Mouse (Mus musculus) left cerebral cortex, adult 2 months (tissue): ENCODE results near the gene Pfkfb2. TPM values are rescaled to one million over a fixed set of nuclear protein-coding genes. Genes with fewer than 3 reads are reported as not detected.

Experiments used
- DNase-seq, 2 experiments: peaks; one replicate each; pipeline ENCODE4 v3.0.0; 2021 to 2022; ENCODE audit warnings: low spot score in 2 of 2, mixed read lengths in 1 of 2; ENCODE audit errors: extremely low spot score in 1 of 2
- H3K27ac ChIP-seq: fragments of 200-600 bp; 2 replicates; pipeline ENCODE4 v1.8.1; 2022
- H3K4me3 ChIP-seq: fragments of 200-600 bp; 2 replicates; pipeline ENCODE4 v1.8.1; 2022
- CTCF ChIP-seq: fragments of 200-600 bp; IDR thresholded peaks from 2 replicates; pipeline ENCODE4 v1.8.1; 2022; ENCODE audit warnings: antibody characterized with exemption, mild to moderate bottlenecking, moderate library complexity
- intact Hi-C: fragments of 180-260 bp; cut with DNase I; formaldehyde crosslinking; loops from one replicate; pipeline ENCODE4 v1.15.1; 2025
- total RNA-seq, 2 experiments: library from RNA; stranded (reverse); gene quantifications; 2 replicates each; pipeline ENCODE4 v1.2.3; 2021

Pfkfb2 gene
- total RNA-seq, 2 experiments from 2014 or later, result 43.3 to 45.7 TPM

DNA sequence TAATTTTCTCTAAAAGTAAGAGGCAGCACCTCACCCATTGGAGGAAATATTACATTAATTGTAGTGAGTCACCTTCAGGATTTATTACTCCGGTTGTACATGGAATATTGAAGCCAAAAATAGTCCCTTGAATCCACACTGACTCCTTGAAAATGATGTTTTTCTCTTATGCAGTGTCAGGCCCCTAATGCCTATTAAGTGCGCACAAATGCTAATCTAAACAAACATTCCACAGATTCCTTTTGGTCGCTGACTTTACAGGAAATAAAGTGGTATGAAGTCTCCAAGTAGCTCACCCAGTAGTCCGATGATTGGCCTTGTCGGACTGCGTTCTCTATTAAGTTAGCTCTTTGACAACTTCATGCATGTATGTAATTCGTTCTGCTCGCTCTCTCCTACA lies 5.8 kb upstream of the Pfkfb2 start:
- intact Hi-C loops, result no loop called here
- no peak for TF ChIP-seq CTCF
- DNase-seq, result no peak
- no peak overlapping the region for H3K4me3 ChIP-seq
- no peak overlapping the region for H3K27ac ChIP-seq

DNA sequence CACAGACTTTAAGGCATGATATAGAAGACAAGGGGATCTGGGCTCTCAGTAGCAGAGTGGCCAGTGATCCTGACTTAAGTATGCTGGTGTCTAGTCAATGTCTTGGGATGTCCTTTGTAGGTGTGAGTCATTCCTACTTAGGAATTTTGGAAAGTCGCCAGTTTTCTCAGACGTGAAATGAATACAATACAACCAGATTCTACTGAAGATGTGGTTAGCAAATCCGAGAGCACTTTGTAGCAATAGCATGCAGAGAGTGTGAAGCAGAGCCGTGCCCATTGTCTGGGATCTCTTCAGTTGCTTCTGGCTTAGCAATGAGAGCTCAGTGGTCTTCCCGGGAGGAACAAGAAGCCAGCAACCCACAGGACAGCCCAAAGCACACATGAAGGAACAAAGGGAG lies 5.4 kb upstream of the Pfkfb2 start:
- Histone ChIP-seq H3K27ac (no peak overlapping the region), H3K4me3 (no peak overlapping the region)
- peak in 1 of 2 experiments; percentile 3 for DNase-seq
- TF ChIP-seq CTCF, result no peak
- intact Hi-C loops, result no loop called here

GRCm38 (mm10) chr1:130733671-130734070 lies 4.6 kb upstream of the Pfkfb2 start:
- DNase-seq, result peak; percentile 7 to 36
- intact Hi-C loops, result no loop called here
- Histone ChIP-seq H3K27ac (no peak overlapping the region), H3K4me3 (no peak overlapping the region)
- no peak for TF ChIP-seq CTCF

DNA sequence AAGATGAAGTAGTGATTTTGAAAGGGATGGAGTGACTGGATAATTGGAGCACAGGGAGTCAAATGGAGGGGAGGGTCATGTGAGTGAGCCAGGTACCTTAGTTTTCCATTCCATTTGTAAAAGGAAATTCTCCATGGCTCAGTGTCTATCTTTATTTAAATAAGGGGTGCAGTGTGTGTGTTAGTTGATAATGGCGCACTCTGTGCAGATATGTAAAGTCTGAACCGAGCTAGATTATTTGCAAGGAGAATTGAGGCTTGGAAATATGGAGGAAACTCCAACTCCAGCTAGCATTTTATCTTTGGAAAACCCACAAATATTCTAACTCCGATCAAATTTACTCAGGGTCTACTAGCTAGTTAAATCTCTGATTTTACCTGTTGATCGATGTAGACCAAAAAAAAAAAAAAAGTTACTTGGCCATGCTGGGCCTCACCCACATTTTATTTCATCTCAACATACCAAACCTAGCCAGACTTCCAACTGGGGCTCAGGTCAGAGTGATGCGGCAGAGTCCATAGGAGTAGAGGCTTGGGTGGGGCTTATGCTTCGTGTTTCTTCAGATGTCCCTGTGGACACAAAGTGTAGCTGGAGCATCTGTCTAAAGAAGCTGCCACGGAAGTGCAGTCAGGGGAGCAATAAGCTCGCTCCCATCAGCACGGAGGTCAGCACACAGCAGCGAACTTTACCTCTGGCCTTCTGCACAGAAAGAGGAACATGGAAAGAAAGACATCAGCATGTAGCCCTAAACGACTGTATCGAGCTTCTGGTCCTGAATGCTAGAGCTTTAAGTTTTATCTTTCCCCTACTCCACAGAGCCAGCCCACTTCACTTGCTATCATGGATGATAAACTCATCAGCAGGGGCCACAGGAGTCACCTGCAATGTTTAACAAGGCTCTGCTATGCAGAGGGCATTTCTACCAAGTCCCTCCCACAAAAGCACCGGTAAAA lies 3.9 kb upstream of the Pfkfb2 start:
- Histone ChIP-seq H3K27ac (no peak overlapping the region), H3K4me3 (no peak overlapping the region)
- DNase-seq, result peak in 1 of 2 experiments; percentile 5
- TF ChIP-seq CTCF, result no peak
- intact Hi-C loops, result no loop called here

DNA sequence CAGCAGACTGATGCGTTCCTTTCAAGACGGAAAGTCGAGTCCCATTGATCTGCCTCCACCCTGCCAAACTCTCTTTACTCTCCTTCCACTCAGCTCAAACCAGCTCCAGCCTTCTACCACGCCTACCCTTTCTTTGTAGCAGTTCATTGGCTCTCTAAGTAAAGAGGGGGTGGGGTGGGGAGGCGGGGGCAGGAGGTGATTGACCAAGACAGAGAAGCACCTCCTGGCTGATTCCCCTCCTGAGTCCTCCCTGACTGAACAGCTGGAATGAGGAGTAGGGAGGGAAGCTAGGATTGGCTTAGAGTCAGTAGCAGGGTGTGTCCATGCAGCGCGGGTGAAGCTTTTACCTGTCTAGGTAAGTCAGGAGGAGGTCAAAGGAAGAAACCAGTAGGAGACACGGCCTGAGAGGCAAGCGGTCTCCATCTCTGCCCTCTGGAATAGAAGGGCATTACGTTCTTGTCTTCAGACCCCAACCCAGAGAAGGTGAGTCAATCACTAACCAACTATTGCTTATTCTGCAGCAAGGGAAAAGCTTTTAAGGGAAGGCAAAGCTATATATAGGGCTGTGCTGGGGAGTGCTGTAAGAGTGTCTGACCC lies 2.8 kb upstream of the Pfkfb2 start, which contains the start of gene AA986860:
AA986860 (plus strand) TSS at position 236 of the 597 bp plus-strand sequence.
- intact Hi-C loops, result no loop called here
- no peak within 1 kb of the TSS for H3K4me3 ChIP-seq
- peak in 1 of 2 experiments; percentile 3 for DNase-seq
- no peak within 1 kb of the TSS for H3K27ac ChIP-seq
- no peak for TF ChIP-seq CTCF

DNA sequence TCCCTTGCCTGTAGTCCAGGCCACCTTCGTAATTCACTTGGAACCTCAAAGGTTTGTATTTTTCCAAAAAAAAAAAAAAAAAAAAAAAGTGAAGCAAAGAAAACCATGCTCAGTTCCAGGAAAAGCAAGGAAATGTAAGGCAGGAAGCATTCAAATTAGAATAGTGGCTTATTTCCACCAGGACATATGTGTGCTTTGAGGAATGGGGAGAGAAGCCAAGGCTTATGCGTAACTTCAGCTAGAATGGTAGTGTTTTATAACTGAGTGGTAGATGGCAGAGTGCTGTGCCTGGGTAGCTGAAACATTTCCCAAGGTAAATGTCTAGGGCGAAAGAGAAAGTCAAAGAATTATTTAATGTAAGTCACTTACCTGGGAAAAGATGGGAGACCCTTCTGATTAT lies 345 bp downstream of the Pfkfb2 start:
- TF ChIP-seq CTCF, result no peak
- intact Hi-C loops, result no loop called here
- Histone ChIP-seq H3K27ac (peak overlapping the region; percentile 61; the same call in 1 of the 2 replicates), H3K4me3 (no peak overlapping the region)
- DNase-seq, result no peak

- DNase-seq, result no peak
- peak overlapping the region; percentile 61 for H3K27ac ChIP-seq
- TF ChIP-seq CTCF, result no peak
- intact Hi-C loops, result no loop called here
- no peak overlapping the region for H3K4me3 ChIP-seq
Observed at GRCm38 (mm10) chr1:130728070-130728469, 983 bp downstream of the Pfkfb2 start.

DNA sequence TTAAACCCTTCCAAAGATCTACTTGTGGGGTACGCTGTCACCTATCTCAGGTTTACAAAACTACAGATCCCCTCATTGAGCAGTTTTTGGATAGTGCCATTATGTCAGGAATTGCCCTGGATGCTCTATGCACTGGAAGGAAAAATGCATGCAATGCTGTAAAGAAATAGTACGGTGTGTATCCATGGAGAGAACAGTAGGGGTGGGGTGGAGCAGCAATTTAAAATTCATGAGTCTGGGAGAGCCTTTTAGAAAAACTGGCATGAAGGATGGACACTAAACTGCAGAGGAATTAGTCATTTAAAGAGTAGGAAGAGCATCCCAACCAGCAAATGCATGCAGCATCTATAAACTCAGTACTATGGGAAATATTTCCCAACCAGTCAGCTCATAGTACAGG lies 2.7 kb downstream of the Pfkfb2 start:
- H3K4me3 ChIP-seq, result no peak overlapping the region
- H3K27ac ChIP-seq, result no peak overlapping the region
- TF ChIP-seq CTCF, result no peak; the same call in 1 of the 2 replicates
- no peak for DNase-seq
- intact Hi-C loops, result no loop called here

DNA sequence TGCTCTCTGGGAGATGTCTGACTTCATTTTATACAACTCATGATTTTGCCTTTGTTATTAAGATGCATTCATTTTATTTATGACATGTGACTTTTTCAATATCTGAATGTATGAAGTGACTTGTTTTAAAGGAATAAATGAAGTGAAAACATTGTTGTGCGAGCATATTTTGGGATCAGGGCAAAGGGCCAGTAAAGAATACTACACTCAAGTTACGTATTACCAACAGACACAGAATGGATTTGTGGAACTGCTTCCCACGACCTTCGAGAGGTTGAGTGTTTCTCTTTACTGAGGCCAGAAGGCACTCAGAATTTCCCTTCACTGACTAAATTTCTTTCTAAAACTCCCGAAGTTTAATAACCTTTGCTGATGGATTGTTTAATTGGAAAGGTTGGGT lies 4.8 kb downstream of the Pfkfb2 start:
- no peak for DNase-seq
- H3K4me3 ChIP-seq, result no peak overlapping the region
- no peak overlapping the region for H3K27ac ChIP-seq
- intact Hi-C loops, result no loop called here
- TF ChIP-seq CTCF, result no peak

DNA sequence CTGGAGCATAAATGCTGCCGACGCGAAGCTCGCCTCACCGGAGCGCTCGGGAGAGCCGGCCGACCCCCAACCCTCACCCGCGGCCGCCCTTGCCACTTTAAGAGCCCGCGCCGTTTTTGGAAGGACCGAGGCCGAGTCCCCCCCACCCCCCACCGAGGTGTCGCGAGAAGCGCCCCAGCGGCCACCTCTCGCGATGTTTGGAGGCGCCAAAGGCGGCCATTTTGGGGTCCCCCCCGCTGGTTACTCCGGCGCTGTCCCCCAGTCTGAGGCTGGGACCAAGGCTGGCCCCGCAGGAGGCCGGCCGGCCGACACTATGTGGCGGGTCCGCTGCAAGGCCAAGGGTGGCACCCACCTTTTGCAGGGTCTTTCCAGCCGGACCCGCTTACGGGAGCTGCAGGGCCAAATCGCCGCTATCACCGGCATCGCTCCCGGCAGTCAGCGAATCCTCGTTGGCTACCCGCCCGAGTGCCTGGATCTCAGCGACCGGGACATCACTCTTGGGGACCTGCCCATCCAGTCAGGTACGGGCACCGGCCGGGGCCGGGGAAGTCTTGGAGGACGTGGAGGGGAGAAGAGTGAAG lies 11.7 kb downstream of the Pfkfb2 start, which contains the start of gene Yod1:
Yod1 (plus strand) TSS at position 37 of the 581 bp plus-strand sequence.
- peak within 1 kb of the TSS; percentile 96 for H3K27ac ChIP-seq
- H3K4me3 ChIP-seq, result peak within 1 kb of the TSS; percentile 99
- intact Hi-C loops, result loop anchor here (10.0 kb wide), 1 partner anchor 337 kb away; no protein-coding TSS in a partner anchor
- TF ChIP-seq CTCF, result no peak
- peak; percentile 87 to 91 for DNase-seq

- intact Hi-C loops, result loop anchor here (10.0 kb wide), 1 partner anchor 338 kb away; no protein-coding TSS in a partner anchor
- H3K4me3 ChIP-seq, result peak overlapping the region; percentile 99
- TF ChIP-seq CTCF, result no peak
- H3K27ac ChIP-seq, result peak overlapping the region; percentile 96
- DNase-seq, result peak; percentile 41 to 43
Observed at GRCm38 (mm10) chr1:130716513-130717290, 12.4 kb downstream of the Pfkfb2 start.
